Comparison of ENCODE assay signal across 28 mouse cellular contexts in the genomic region with DNA sequence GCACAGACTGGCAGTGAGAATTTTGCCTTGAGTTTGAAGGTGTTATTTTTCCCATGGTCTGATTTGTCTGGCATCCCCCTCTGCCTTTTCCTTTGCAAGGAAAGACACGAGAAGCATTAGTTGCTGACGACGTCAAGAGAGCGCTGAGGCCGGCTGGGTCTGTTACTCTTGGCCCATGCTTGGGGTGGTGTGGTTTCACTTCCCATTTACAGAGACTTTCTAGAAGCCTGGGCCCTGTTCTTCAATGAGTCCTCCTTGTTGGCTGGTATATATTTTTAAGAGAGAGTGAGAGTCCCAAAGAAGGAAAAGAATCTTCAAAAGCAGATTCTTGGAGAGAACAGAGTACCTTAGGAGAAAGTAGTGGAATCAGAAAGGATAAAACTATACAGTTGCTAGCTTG.
DNase-seq lines count a peak whose midpoint lies in the region; ATAC-seq and TF ChIP-seq lines count a peak whose summit lies in the region.
"Had no signal": no experiment of that assay in that cellular context is flagged by ENCODE, and none has a peak within 500 bp of the region (broad histone marks: within the 10 kb centered on the region; RNA-seq: fewer than 3 reads in every experiment).

No protein-coding gene starts in this region.

- H3K9ac ChIP-seq in embryonic facial prominence, embryonic 14.5 days (ENCODE audit: low read depth, low read length), result no peak overlapping the region
- no peak overlapping the region for H3K9ac ChIP-seq in CH12.LX (ENCODE audit: insufficient read depth, low read depth)
- H3K9ac ChIP-seq in forebrain, embryonic 14.5 days (ENCODE audit: low read length), result no peak overlapping the region
- H3K9ac ChIP-seq: embryonic facial prominence, embryonic 12.5 days; forebrain, embryonic 13.5 days; forebrain, postnatal 0 days; heart, embryonic 13.5 days; hindbrain, embryonic 15.5 days had no signal

- peak; percentile 9 for DNase-seq in embryonic facial prominence, embryonic 14.5 days (ENCODE audit: low spot score)
- no peak for DNase-seq in embryonic facial prominence, embryonic 10.5 days (ENCODE audit: low spot score)
- DNase-seq in CH12.LX (ENCODE audit: extremely low read depth), result peak; percentile 57
- peak; percentile 27 for DNase-seq in splenic B cell, adult 2 months (ENCODE audit: low read depth, low spot score)
- DNase-seq in cerebellum, postnatal 25 days, result no peak
- DNase-seq in forebrain, embryonic 14.5 days (ENCODE audit: low spot score), result no peak
- DNase-seq in cerebellum, postnatal 36 days, result no peak
- DNase-seq: adrenal gland, postnatal 10 days; adrenal gland, postnatal 36 days; cerebellum, adult 18-20 months; cerebellum, adult 9-10 months; cerebellum, postnatal 14 days; forebrain, postnatal 0 days; gastrocnemius, adult 2 months; gastrocnemius, postnatal 25 days; heart, adult 2 months; heart, postnatal 14 days; heart, postnatal 4 days; kidney, adult 11 months had no signal

- TF ChIP-seq EP300 in CH12.LX (IDR thresholded peaks at IDR 0.05; ENCODE audit: low read length), result peak; percentile 73

- H3K27ac ChIP-seq in embryonic facial prominence, embryonic 14.5 days (replicated peaks; ENCODE audit: low read depth, low read length), result no peak overlapping the region
- no peak overlapping the region for H3K27ac ChIP-seq in embryonic facial prominence, embryonic 10.5 days (replicated peaks)
- no peak overlapping the region for H3K27ac ChIP-seq in CH12.LX (ENCODE audit: insufficient read depth, low read depth)
- H3K27ac ChIP-seq in forebrain, embryonic 14.5 days (ENCODE audit: low read depth, low read length), result no peak overlapping the region
- H3K27ac ChIP-seq: embryonic facial prominence, embryonic 12.5 days; forebrain, embryonic 10.5 days; forebrain, embryonic 13.5 days; gastrocnemius, adult 2 months; heart, adult 2 months; heart, embryonic 10.5 days; heart, embryonic 13.5 days; hindbrain, embryonic 15.5 days had no signal

- WGBS in embryonic facial prominence, embryonic 14.5 days, result 87% methylated on average over 5 of the region's 5 CpGs
- 95% methylated on average over 5 of the region's 5 CpGs for WGBS in embryonic facial prominence, embryonic 10.5 days
- WGBS in forebrain, embryonic 14.5 days, result 94% methylated on average over 5 of the region's 5 CpGs

- no peaks in the 10 kb centered on the region for H3K79me2 ChIP-seq in CH12.LX (replicated peaks; ENCODE audit: control insufficient read depth, extremely low read depth, insufficient read depth, poor library complexity, severe bottlenecking)

- no peaks in the 10 kb centered on the region for H3K36me3 ChIP-seq in embryonic facial prominence, embryonic 14.5 days (ENCODE audit: control insufficient read depth, insufficient read depth, low read length)
- H3K36me3 ChIP-seq in embryonic facial prominence, embryonic 10.5 days (replicated peaks), result no peaks in the 10 kb centered on the region
- H3K36me3 ChIP-seq in CH12.LX (replicated peaks in 1 of 2; ENCODE audit: control insufficient read depth in 1 of 2, insufficient read depth in 1 of 2, low read length in 1 of 2), result no peaks in the 10 kb centered on the region
- no peaks in the 10 kb centered on the region for H3K36me3 ChIP-seq in splenic B cell, adult 2 months (ENCODE audit: control insufficient read depth, insufficient read depth, low read length, poor library complexity, severe bottlenecking)
- H3K36me3 ChIP-seq in forebrain, embryonic 14.5 days (ENCODE audit: control insufficient read depth, insufficient read depth, low read length), result no peaks in the 10 kb centered on the region
- H3K36me3 ChIP-seq: embryonic facial prominence, embryonic 12.5 days; forebrain, embryonic 10.5 days; heart, embryonic 10.5 days; heart, embryonic 13.5 days; hindbrain, embryonic 15.5 days had no signal

- H3K27me3 ChIP-seq in embryonic facial prominence, embryonic 14.5 days (replicated peaks; ENCODE audit: control insufficient read depth, insufficient read depth, low read length), result no peaks in the 10 kb centered on the region
- no peaks in the 10 kb centered on the region for H3K27me3 ChIP-seq in embryonic facial prominence, embryonic 10.5 days (replicated peaks; ENCODE audit: low read depth, poor library complexity, severe bottlenecking)
- no peaks in the 10 kb centered on the region for H3K27me3 ChIP-seq in CH12.LX (replicated peaks)
- H3K27me3 ChIP-seq in splenic B cell, adult 2 months (ENCODE audit: control insufficient read depth, insufficient read depth, low read length, poor library complexity, severe bottlenecking), result no peaks in the 10 kb centered on the region
- H3K27me3 ChIP-seq in forebrain, embryonic 14.5 days (replicated peaks; ENCODE audit: control insufficient read depth, insufficient read depth, low read length), result no peaks in the 10 kb centered on the region
- H3K27me3 ChIP-seq: embryonic facial prominence, embryonic 12.5 days; forebrain, embryonic 13.5 days; heart, embryonic 13.5 days; hindbrain, embryonic 15.5 days had no signal

- in situ Hi-C loops in CH12.LX (cut with MboI; ENCODE audit: low pct_ligation_motif_present, low pct_unique_long_range_greater_than_20kb, low sequenced_read_pairs), result no loop called here

- peaks cover 6% of the 10 kb centered on the region; the same call in 1 of the 2 replicates for H3K4me1 ChIP-seq in embryonic facial prominence, embryonic 14.5 days (ENCODE audit: control insufficient read depth, insufficient read depth, low read length)
- H3K4me1 ChIP-seq in embryonic facial prominence, embryonic 10.5 days, result peaks cover 14% of the 10 kb centered on the region
- peaks cover 0 to 16% of the 10 kb centered on the region in 2 experiments; a peak in 2 of 4 replicates for H3K4me1 ChIP-seq in CH12.LX (ENCODE audit: control insufficient read depth in 1 of 2, insufficient read depth in 2 of 2)
- H3K4me1 ChIP-seq in forebrain, embryonic 14.5 days (ENCODE audit: control insufficient read depth, insufficient read depth, low read length), result no peaks in the 10 kb centered on the region
- H3K4me1 ChIP-seq: forebrain, embryonic 13.5 days; heart, embryonic 13.5 days; hindbrain, embryonic 15.5 days had no signal

- peaks cover 8% of the 10 kb centered on the region; the same call in 1 of the 2 replicates for H3K9me3 ChIP-seq in embryonic facial prominence, embryonic 14.5 days (ENCODE audit: control insufficient read depth, low read length)
- no peaks in the 10 kb centered on the region; the same call in 1 of the 2 replicates for H3K9me3 ChIP-seq in embryonic facial prominence, embryonic 10.5 days
- H3K9me3 ChIP-seq in CH12.LX (replicated peaks; ENCODE audit: low read length), result peaks cover 8% of the 10 kb centered on the region
- no peaks in the 10 kb centered on the region for H3K9me3 ChIP-seq in forebrain, embryonic 14.5 days (replicated peaks; ENCODE audit: control insufficient read depth, low read length)
- H3K9me3 ChIP-seq: embryonic facial prominence, embryonic 12.5 days; forebrain, embryonic 10.5 days; forebrain, embryonic 13.5 days; heart, embryonic 10.5 days; heart, embryonic 13.5 days; hindbrain, embryonic 15.5 days had no signal

- dilution Hi-C loops in CH12.LX (cut with MboI; ENCODE audit: extremely low pct_ligation_motif_present, extremely low pct_unique_long_range_greater_than_20kb, low sequenced_read_pairs), result no loop called here

- no peak for TF ChIP-seq RAD21 in CH12.LX (IDR thresholded peaks at IDR 0.05; ENCODE audit: low read depth, low read length)

- no peak for ATAC-seq in embryonic facial prominence, embryonic 14.5 days (ENCODE audit: low read depth)
- peak; percentile 86 for ATAC-seq in granulocyte monocyte progenitor cell, adult 5-6 weeks (replicated peaks; ENCODE audit: poor library complexity, severe bottlenecking)
- no peak for ATAC-seq in forebrain, embryonic 14.5 days
- ATAC-seq: CD4-positive, CD25-positive, alpha-beta regulatory T cell, adult 4 months; forebrain, embryonic 13.5 days; forebrain, postnatal 0 days had no signal

- no peak overlapping the region for H3K4me2 ChIP-seq in embryonic facial prominence, embryonic 14.5 days (ENCODE audit: low read depth, low read length)
- no peak overlapping the region for H3K4me2 ChIP-seq in CH12.LX (ENCODE audit: insufficient read depth, low read depth, poor library complexity, severe bottlenecking)
- no peak overlapping the region for H3K4me2 ChIP-seq in forebrain, embryonic 14.5 days (ENCODE audit: low read length)
- H3K4me2 ChIP-seq: embryonic facial prominence, embryonic 12.5 days; forebrain, embryonic 13.5 days; heart, embryonic 13.5 days; hindbrain, embryonic 15.5 days had no signal

- TF ChIP-seq POLR2A in CH12.LX (IDR thresholded peaks at IDR 0.05; ENCODE audit: low read depth, low read length), result no peak

- TF ChIP-seq CTCF in CH12.LX (conservative IDR thresholded peaks at IDR 0.05 in 1 of 2, IDR thresholded peaks at IDR 0.05 in 1 of 2; ENCODE audit: low read depth in 2 of 2, low read length in 2 of 2), result no peak

- no peak overlapping the region for H3K4me3 ChIP-seq in embryonic facial prominence, embryonic 14.5 days (ENCODE audit: low read depth, low read length)
- H3K4me3 ChIP-seq in embryonic facial prominence, embryonic 10.5 days, result no peak overlapping the region
- H3K4me3 ChIP-seq in CH12.LX (replicated peaks in 1 of 3; ENCODE audit: low read depth in 2 of 3, low read length in 2 of 3, poor library complexity in 1 of 3), result no peak overlapping the region
- H3K4me3 ChIP-seq in forebrain, embryonic 14.5 days (ENCODE audit: low read depth, low read length), result no peak overlapping the region
- H3K4me3 ChIP-seq: embryonic facial prominence, embryonic 12.5 days; erythroblast, embryonic 14.5 days; forebrain, embryonic 10.5 days; forebrain, embryonic 13.5 days; gastrocnemius, adult 2 months; heart, adult 2 months; heart, embryonic 10.5 days; heart, embryonic 13.5 days; hindbrain, embryonic 15.5 days had no signal

TF ChIP-seq in CH12.LX, 34 proteins besides CTCF, POLR2A, EP300 and RAD21:
- TF ChIP-seq ZC3H11A (IDR thresholded peaks at IDR 0.05; ENCODE audit: low read depth, low read length), result no peak
- 0 out of 2 replicates have a peak, but pooled peaks have one; percentile 16 for TF ChIP-seq MYC (IDR thresholded peaks at IDR 0.05; ENCODE audit: low read depth, low read length)
- peak; percentile 89 for TF ChIP-seq IRF4 (IDR thresholded peaks at IDR 0.05; ENCODE audit: low read depth, low read length)
- TF ChIP-seq MAX (IDR thresholded peaks at IDR 0.05; ENCODE audit: low read length), result peak; percentile 45; the same call in 1 of the 2 replicates
- TF ChIP-seq BHLHE40 (IDR thresholded peaks at IDR 0.05; ENCODE audit: low read depth, low read length), result no peak

Comparison
In these comparisons a context has a peak if more than half of its experiments do, and no peak if none do; other contexts are left out.
1. DNase-seq: peak in embryonic facial prominence, embryonic 14.5 days (single experiment), CH12.LX (single experiment) and splenic B cell, adult 2 months (single experiment); none in embryonic facial prominence, embryonic 10.5 days (single experiment), cerebellum, postnatal 25 days (0 of 2), forebrain, embryonic 14.5 days (single experiment) and cerebellum, postnatal 36 days (0 of 2).